Mouse (Mus musculus) hindbrain, embryonic 15.5 days (tissue): Measurements from ENCODE around the gene Nop14. TPM values are rescaled to one million over a fixed set of nuclear protein-coding genes. Genes with fewer than 3 reads are reported as not detected.
A peak's percentile ranks its signal among the peaks of the same experiment; 100 is the strongest.
"Not testable (repeated sequence)": the region's sequence is repeated elsewhere in the genome, so short reads cannot be mapped to it uniquely, and the experiment has no call there.

Source experiments
- ATAC-seq: fragments of 200-750 bp; cut with Nextera tagmentation; 2 replicates; pipeline ENCODE4 v1.8.0; 2017; ENCODE audit warnings: low read depth, moderate number of reproducible peaks, moderate TSS enrichment; ENCODE audit not compliant: low FRiP score
- H3K27ac ChIP-seq: fragments of 300-500 bp; sonication (generic); replicated peaks from 2 replicates; pipeline ENCODE4 v1.5.1; 2015; ENCODE audit warnings: mild to moderate bottlenecking, inconsistent platforms
- H3K27me3 ChIP-seq: fragments of 300-500 bp; sonication (generic); 2 replicates; pipeline ENCODE4 v1.6.1; 2015; ENCODE audit warnings: control low read depth, inconsistent platforms
- H3K36me3 ChIP-seq: fragments of 300-500 bp; sonication (generic); 2 replicates; pipeline ENCODE4 v1.6.1; 2015; ENCODE audit warnings: control low read depth, inconsistent platforms
- H3K4me1 ChIP-seq: fragments of 300-500 bp; sonication (generic); replicated peaks from 2 replicates; pipeline ENCODE4 v1.6.1; 2015; ENCODE audit warnings: control low read depth, inconsistent platforms
- H3K4me2 ChIP-seq: fragments of 300-500 bp; sonication (generic); 2 replicates; pipeline ENCODE4 v1.6.1; 2015; ENCODE audit warnings: moderate library complexity, mild to moderate bottlenecking, inconsistent platforms
- H3K4me3 ChIP-seq: fragments of 300-500 bp; sonication (generic); 2 replicates; pipeline ENCODE4 v1.5.1; 2015; ENCODE audit warnings: mild to moderate bottlenecking, inconsistent platforms
- H3K9ac ChIP-seq: fragments of 300-500 bp; sonication (generic); 2 replicates; pipeline ENCODE4 v1.6.1; 2015; ENCODE audit warnings: inconsistent platforms
- H3K9me3 ChIP-seq: fragments of 300-500 bp; sonication (generic); 2 replicates; pipeline ENCODE4 v1.6.1; 2016; ENCODE audit warnings: control low read depth, inconsistent platforms
- WGBS: fragments of 180-500 bp; shearing (Covaris S2); methylation state at CpG from one replicate; pipeline ENCODE4 v1.1.7; 2015; 5-methylcytosine and 5-hydroxymethylcytosine counted together
- polyA plus RNA-seq: library from polyadenylated mRNA; unstranded; fragments of >200 nt; fragmentation: Nextera tagmentation; extraction: Ambion mirVana; gene quantifications from 2 replicates; pipeline ENCODE4 v1.2.1, GENCODE M21; 2015

Nop14 gene
- polyA plus RNA-seq, 1 experiment from 2014 or later, result 20.5 TPM

GRCm38 (mm10) chr5:34607100-34607880 is 52.7 kb downstream of the Nop14 start:
- H3K36me3 ChIP-seq, result peaks cover 70% of the 10 kb centered on the region

GRCm38 (mm10) chr5:34604576-34604975 is 55.4 kb downstream of the Nop14 start:
- no peak overlapping the region for H3K4me2 ChIP-seq
- ATAC-seq, result no peak
- H3K4me3 ChIP-seq, result no peak overlapping the region
- WGBS, result 91% methylated on average over 5 of the region's 5 CpGs
- no peak overlapping the region for H3K9ac ChIP-seq
- no peaks in the 10 kb centered on the region for H3K9me3 ChIP-seq
- peaks cover 61% of the 10 kb centered on the region for H3K36me3 ChIP-seq
- no peaks in the 10 kb centered on the region for H3K4me1 ChIP-seq
- H3K27ac ChIP-seq, result no peak overlapping the region
- no peaks in the 10 kb centered on the region for H3K27me3 ChIP-seq

More at GRCm38 (mm10) chr5:34607100-34607880, 52.7 kb downstream of the Nop14 start:
- ATAC-seq, result no peak
- no peak overlapping the region for H3K4me3 ChIP-seq
- H3K27ac ChIP-seq, result no peak overlapping the region
- H3K9me3 ChIP-seq, result no peaks in the 10 kb centered on the region
- no peaks in the 10 kb centered on the region for H3K4me1 ChIP-seq
- no peak overlapping the region for H3K9ac ChIP-seq
- H3K4me2 ChIP-seq, result no peak overlapping the region
- 89% methylated on average over 8 of the region's 8 CpGs for WGBS
- H3K27me3 ChIP-seq, result no peaks in the 10 kb centered on the region

GRCm38 (mm10) chr5:34593202-34593727 is 66.7 kb downstream of the Nop14 start:
- no peaks in the 10 kb centered on the region for H3K36me3 ChIP-seq
- no peak overlapping the region for H3K9ac ChIP-seq
- peaks cover 19% of the 10 kb centered on the region for H3K4me1 ChIP-seq
- no peak overlapping the region for H3K4me3 ChIP-seq
- H3K27ac ChIP-seq, result no peak overlapping the region
- ATAC-seq, result no peak
- no peaks in the 10 kb centered on the region for H3K9me3 ChIP-seq
- H3K4me2 ChIP-seq, result no peak overlapping the region
- 95% methylated on average over 9 of the region's 9 CpGs for WGBS
- no peaks in the 10 kb centered on the region for H3K27me3 ChIP-seq

- H3K4me3 ChIP-seq, result no peak overlapping the region
- H3K9me3 ChIP-seq, result no peaks in the 10 kb centered on the region
- no peak overlapping the region for H3K9ac ChIP-seq
- no peak overlapping the region for H3K4me2 ChIP-seq
- no peaks in the 10 kb centered on the region for H3K27me3 ChIP-seq
- no peak overlapping the region for H3K27ac ChIP-seq
- H3K4me1 ChIP-seq, result peaks cover 19% of the 10 kb centered on the region
- 93% methylated on average over 6 of the region's 6 CpGs for WGBS
- no peaks in the 10 kb centered on the region for H3K36me3 ChIP-seq
- no peak for ATAC-seq
Measured at GRCm38 (mm10) chr5:34592666-34593065, 67.3 kb downstream of the Nop14 start.

GRCm38 (mm10) chr5:34592224-34592623 is 67.7 kb downstream of the Nop14 start:
- H3K4me1 ChIP-seq, result peaks cover 22% of the 10 kb centered on the region
- not testable (repeated sequence) for H3K27ac ChIP-seq, H3K4me3 ChIP-seq, H3K9ac ChIP-seq, H3K4me2 ChIP-seq, H3K9me3 ChIP-seq, H3K36me3 ChIP-seq, ATAC-seq, H3K27me3 ChIP-seq
- 80% methylated on average over 5 of the region's 5 CpGs for WGBS

- Histone ChIP-seq H3K4me2 (no peak overlapping the region), H3K4me3 (no peak overlapping the region), H3K27ac (0 out of 2 replicates have a peak overlapping the region, but pooled peaks have one; percentile 51), H3K9ac (no peak overlapping the region), H3K36me3 (no peaks in the 10 kb centered on the region), H3K9me3 (no peaks in the 10 kb centered on the region), H3K4me1 (peaks cover 26% of the 10 kb centered on the region), H3K27me3 (no peaks in the 10 kb centered on the region)
- WGBS, result 28% methylated on average over 5 of the region's 5 CpGs
- no peak for ATAC-seq
Measured at GRCm38 (mm10) chr5:34591388-34592004, 68.5 kb downstream of the Nop14 start.

- Histone ChIP-seq H3K36me3 (no peaks in the 10 kb centered on the region), H3K27me3 (no peaks in the 10 kb centered on the region), H3K4me3 (no peak overlapping the region), H3K4me2 (no peak overlapping the region), H3K4me1 (peaks cover 26% of the 10 kb centered on the region), H3K9me3 (no peaks in the 10 kb centered on the region), H3K9ac (no peak overlapping the region), H3K27ac (no peak overlapping the region)
- 48% methylated on average over 4 of the region's 4 CpGs for WGBS
- ATAC-seq, result no peak
Measured at GRCm38 (mm10) chr5:34590702-34591101, 69.2 kb downstream of the Nop14 start.

GRCm38 (mm10) chr5:34590059-34590458 is 69.9 kb downstream of the Nop14 start:
- 10% methylated on average over 5 of the region's 5 CpGs for WGBS
- no peaks in the 10 kb centered on the region for H3K27me3 ChIP-seq

More at GRCm38 (mm10) chr5:34590059-34590458, 69.9 kb downstream of the Nop14 start:
- ATAC-seq, result no peak
- Histone ChIP-seq H3K9ac (no peak overlapping the region), H3K9me3 (no peaks in the 10 kb centered on the region), H3K36me3 (no peaks in the 10 kb centered on the region), H3K27ac (no peak overlapping the region), H3K4me2 (no peak overlapping the region), H3K4me3 (no peak overlapping the region), H3K4me1 (peaks cover 26% of the 10 kb centered on the region)

Other genes starting within 250 kb of the Nop14 start
- gene Tnip2, start 146.2 kb downstream of the Nop14 start, polyA plus RNA-seq, result 13.3 and 15.0 TPM in 2 replicates
- 20.6 and 21.4 TPM in 2 replicates for gene Sh3bp2, start 134.3 kb downstream of the Nop14 start, polyA plus RNA-seq
- 206 and 221 TPM in 2 replicates for gene Add1, start 86.5 kb downstream of the Nop14 start, polyA plus RNA-seq
- gene Mfsd10, start 22.9 kb downstream of the Nop14 start, polyA plus RNA-seq, result 95.0 and 109 TPM in 2 replicates
- gene Grk4, start 231 bp upstream of the Nop14 start, polyA plus RNA-seq, result 2.3 and 3.8 TPM in 2 replicates
- gene Htt, start 101.6 kb upstream of the Nop14 start, polyA plus RNA-seq, result 13.8 and 14.4 TPM in 2 replicates
- 4.4 and 5.2 TPM in 2 replicates for gene Msantd1, start 247.9 kb upstream of the Nop14 start, polyA plus RNA-seq